Mouse (Mus musculus): ENCODE measurements around the gene Nr1i3.

DNA sequence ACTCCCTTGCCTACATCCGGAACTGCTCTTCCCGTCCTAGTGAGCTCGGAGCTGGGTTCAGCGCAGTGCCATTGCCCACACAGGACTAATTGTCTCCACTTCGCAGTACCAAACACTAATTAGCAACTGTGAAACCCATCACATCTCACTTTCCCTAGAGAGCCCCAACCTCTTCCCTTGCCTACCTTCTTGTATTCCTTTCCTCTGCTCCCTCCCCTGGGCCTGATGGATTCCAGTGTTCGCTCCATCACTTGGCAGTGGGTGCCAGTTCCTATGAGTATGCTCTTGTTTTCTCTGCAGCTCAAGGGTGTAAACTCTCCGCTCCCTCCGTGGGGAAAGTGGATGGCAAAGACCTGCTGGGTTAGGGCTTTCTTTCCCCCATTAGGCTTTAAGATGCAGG, 28.1 kb upstream of the Nr1i3 start:
- TF ChIP-seq POLR2A (IDR thresholded peaks at IDR 0.05; ENCODE audit: control insufficient read depth, low read depth, low read length) (no peak), CTCF (IDR thresholded peaks at IDR 0.05; ENCODE audit: control insufficient read depth, insufficient read depth, insufficient replicate concordance, low read depth, low read length) (no peak)
